Mouse (Mus musculus): ENCODE measurements around the gene Tbp.
A peak's percentile ranks its signal among the peaks of the same experiment; 100 is the strongest.
"Not testable (repeated sequence)": the region's sequence is repeated elsewhere in the genome, so short reads cannot be mapped to it uniquely, and the experiment has no call there.

The Tbp gene

DNA sequence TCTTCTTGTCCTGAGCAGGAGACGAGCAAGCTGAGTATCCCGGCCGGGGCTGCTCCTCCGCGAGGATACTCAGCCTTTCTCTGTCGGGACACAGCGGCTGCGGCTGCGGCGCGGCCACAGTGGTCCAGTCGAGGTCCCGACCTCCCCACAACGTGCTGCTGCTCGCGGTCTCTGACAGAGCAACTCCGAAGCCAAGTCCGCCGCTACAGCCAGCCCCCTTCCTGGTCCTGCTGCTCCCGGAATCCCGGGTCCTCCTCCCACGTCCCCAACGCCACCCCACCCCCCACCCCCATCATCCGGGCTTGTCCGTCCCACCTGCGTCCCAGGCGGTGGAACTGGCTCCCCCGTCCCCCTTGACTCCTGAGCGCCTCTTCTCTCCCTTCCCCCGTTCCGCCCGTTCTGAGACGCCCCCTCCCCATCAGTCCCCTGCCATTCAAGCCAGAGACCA, 36.8 kb downstream of the Tbp start:
- no peak for DNase-seq (ENCODE audit: low spot score)

DNA sequence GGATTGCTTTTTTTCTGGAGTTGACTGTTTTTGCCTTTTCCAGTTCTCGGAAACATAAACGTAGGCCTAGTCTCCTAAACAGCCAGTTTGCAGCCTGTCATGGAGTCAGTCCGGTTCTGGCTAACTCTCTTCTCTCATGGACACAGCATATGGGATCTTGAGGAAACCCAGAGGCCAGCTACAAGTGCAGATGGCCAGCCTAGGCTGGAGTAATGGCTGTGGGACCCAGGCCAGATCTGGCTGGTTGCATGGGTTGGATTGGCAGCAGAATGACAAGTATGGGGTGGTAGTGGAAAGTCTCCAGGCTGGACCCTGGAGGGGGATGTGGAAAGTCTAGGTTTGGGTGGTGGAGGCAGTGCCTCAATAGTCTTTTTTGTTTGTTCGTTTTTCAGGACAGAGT, 40.6 kb downstream of the Tbp start:
- DNase-seq (ENCODE audit: low spot score) = no peak

GRCm38 (mm10) chr17:15543868-15544267, 44.2 kb downstream of the Tbp start:
- not testable (repeated sequence) for DNase-seq (ENCODE audit: low spot score)

DNA sequence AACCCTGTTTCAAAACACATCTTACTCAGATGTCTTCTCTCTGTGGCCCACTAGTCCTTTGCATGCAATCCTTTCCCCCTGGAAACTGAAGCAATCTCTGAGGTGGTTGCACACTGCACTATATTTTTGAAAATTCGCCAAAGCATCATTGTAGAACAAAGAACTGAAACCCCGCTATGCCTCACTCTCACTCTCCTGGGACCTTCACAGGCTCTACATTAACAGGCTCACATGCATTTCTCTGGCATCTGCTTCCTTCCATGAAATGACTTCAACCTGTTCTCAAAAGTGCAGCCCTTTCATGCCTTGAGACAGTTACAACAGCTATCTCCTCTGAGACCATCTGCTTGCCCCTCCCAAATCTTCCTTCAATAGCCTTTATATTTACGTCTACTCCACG, 46.8 kb downstream of the Tbp start:
- DNase-seq (ENCODE audit: low spot score) = no peak

DNA sequence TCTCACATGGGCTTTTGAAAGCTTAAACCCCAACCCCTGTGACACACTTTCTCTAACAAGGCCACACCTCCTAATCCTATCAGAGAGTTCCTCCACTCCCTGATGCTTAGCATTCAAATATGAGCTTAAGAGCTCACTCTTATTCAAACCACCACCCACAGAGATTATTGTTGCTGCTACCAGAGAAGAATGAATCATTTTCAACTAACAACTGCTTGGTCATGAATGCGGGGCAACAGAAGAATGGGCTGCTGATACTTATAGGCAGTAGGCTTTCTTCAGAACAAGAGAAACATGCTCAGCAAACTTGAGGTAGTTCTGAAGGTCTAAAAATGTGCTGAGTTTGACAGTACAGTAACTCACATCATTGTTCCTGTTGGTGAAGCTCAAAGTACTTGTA, 50.0 kb downstream of the Tbp start:
- DNase-seq (ENCODE audit: low spot score) = no peak

- no peak for DNase-seq (ENCODE audit: low spot score)
Observed at GRCm38 (mm10) chr17:15559946-15560345, 60.3 kb downstream of the Tbp start.

DNA sequence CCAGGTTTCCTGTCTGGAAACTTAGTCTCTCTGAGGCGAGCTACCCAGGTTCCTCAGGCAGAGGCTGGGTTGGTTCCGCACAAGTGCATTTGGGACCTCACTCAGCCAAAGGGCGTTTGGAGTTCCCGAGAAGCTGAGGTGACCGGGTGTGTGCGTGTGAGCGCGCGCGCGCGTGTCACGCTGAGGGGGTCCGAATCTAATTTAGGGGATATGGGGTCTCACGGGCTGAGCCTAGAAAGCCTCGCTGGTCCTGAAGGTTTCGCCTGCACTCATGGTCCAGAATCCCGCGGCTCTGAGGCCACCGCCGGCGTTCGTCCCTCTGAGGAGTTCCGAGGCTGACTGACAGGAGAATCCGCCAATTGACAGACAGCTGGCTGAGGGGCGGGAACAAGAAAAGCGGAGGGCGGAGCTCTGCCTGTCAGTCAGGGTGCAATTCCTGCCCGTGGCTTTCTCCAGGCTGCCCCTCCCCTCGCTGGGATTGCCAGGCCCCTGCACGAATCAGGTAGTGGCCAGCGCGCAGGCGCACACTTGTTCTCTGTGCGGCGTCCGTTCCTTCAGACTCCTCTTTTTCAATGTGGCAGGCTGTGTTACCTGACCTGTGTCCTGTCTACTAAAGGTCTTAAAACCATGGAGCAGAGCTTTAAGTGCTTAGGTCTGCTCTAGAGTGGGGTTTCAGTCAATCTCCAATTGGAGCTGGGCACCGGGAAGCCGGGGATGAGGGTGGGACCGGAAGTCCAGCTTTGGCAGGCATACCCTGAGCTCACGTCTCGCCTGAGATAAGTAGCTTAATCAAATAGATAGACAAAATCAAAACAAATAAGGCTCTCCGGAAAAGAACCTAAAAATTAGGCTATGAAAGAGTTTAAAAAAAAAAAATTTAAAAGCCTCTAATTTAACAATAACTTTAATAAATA, 64.6 kb downstream of the Tbp start, which contains the start of gene Prdm9:
Prdm9 (minus strand) TSS at position 341 of the 914 bp plus-strand sequence.
- DNase-seq (ENCODE audit: low spot score) = peak; percentile 100

DNA sequence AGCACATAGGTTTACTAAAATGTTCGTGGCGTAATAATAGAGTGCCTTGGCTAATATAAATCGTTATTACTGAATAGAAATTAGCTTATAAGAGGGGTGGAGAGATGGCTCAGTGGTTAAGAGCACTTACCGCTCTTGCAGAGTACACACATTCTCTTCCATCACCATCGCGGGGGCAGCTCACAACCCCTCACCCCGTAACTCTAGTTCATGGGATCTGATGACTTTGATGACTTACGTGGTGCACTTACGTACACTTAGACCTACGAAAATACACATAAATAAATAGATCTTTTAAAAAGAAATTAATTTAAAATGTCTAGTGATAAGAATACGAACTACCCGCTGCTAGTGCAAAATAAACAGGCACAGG, 65.2 kb downstream of the Tbp start:
- no peak for DNase-seq (ENCODE audit: low spot score)

- DNase-seq (ENCODE audit: low spot score) = no peak
Observed at GRCm38 (mm10) chr17:15566908-15567307, 67.2 kb downstream of the Tbp start.

DNA sequence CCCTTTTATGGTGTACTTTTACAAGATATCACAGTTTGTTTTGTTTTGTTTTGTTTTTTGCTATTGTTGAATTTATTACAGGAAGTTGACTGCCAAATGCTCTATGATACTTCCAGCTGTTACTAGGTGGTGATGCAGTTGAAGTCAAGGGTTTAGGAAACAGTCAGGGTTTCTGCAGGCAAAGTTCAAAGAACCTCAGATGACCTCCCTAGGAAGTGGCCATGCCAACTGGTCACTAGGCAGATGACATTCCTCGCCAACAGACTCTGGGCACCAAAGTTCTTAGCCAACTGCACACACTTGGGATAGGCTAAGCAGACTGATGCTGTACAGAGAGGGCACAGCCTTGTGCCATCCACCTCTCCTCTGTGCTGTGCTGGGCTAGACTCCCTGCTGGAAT, 75.4 kb downstream of the Tbp start:
- DNase-seq (ENCODE audit: low spot score) = no peak

DNA sequence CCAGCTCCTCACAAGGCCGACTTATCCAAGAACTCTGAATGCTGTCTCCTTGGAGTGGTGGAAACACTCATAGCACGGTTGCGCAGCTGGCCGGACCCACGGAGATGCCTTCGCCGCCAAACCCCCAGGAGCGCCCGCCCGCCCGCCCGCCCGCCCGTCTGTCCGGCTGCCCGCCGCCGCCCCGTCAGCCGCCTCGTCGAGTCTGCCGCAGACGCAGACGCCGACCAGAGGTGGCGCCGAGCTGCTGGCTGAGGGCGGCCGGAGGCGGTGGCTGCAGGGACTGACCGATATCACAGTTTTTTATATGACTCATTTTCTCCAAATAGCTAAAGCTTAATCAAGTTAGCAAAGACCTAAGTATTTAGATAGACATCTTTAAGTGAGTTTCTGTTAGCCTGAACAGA, 77.6 kb downstream of the Tbp start:
- no peak for DNase-seq (ENCODE audit: low spot score)
